Mouse (Mus musculus) stomach, embryonic 15.5 days (tissue): ENCODE measurements around the gene Coa4. TPM values are rescaled to one million over a fixed set of nuclear protein-coding genes. Genes with fewer than 3 reads are reported as not detected.

Source experiments
- ATAC-seq: fragments of 200-750 bp; cut with Nextera tagmentation; 2 replicates; pipeline ENCODE4 v1.8.0; 2017; ENCODE audit warnings: low read depth, moderate number of reproducible peaks, moderate TSS enrichment; ENCODE audit not compliant: insufficient read depth, low FRiP score
- H3K27ac ChIP-seq: fragments of 300-500 bp; sonication (generic); 2 replicates; pipeline ENCODE4 v1.5.1; 2015; ENCODE audit warnings: mild to moderate bottlenecking, inconsistent platforms
- H3K27me3 ChIP-seq: fragments of 300-500 bp; sonication (generic); replicated peaks from 2 replicates; pipeline ENCODE4 v1.6.1; 2015; ENCODE audit warnings: inconsistent platforms
- H3K36me3 ChIP-seq: fragments of 300-500 bp; sonication (generic); 2 replicates; pipeline ENCODE4 v1.6.1; 2015; ENCODE audit warnings: inconsistent platforms
- H3K4me1 ChIP-seq: fragments of 300-500 bp; sonication (generic); 2 replicates; pipeline ENCODE4 v1.6.1; 2015; ENCODE audit warnings: inconsistent platforms
- H3K4me2 ChIP-seq: fragments of 300-500 bp; sonication (generic); 2 replicates; pipeline ENCODE4 v1.6.1; 2015; ENCODE audit warnings: mild to moderate bottlenecking, inconsistent platforms
- H3K4me3 ChIP-seq: fragments of 300-500 bp; sonication (generic); replicated peaks from 2 replicates; pipeline ENCODE4 v1.5.1; 2015; ENCODE audit warnings: inconsistent platforms
- H3K9ac ChIP-seq: fragments of 300-500 bp; sonication (generic); 2 replicates; pipeline ENCODE4 v1.6.1; 2015; ENCODE audit warnings: inconsistent platforms
- H3K9me3 ChIP-seq: fragments of 300-500 bp; sonication (generic); 2 replicates; pipeline ENCODE4 v1.6.1; 2016; ENCODE audit warnings: inconsistent platforms
- WGBS: fragments of 180-500 bp; shearing (Covaris S2); methylation state at CpG from one replicate; pipeline ENCODE4 v1.1.7; 2015; 5-methylcytosine and 5-hydroxymethylcytosine counted together
- polyA plus RNA-seq: library from polyadenylated mRNA; unstranded; fragments of >200 nt; fragmentation: Nextera tagmentation; extraction: Ambion mirVana; gene quantifications from 2 replicates; pipeline ENCODE4 v1.2.1, GENCODE M21; 2015

The Coa4 gene
- polyA plus RNA-seq, 1 experiment from 2014 or later, result 32.7 TPM

- Histone ChIP-seq H3K4me2 (no peak overlapping the region), H3K4me1 (0 out of 2 replicates have a peak, but pooled peaks cover 2% of the 10 kb centered on the region), H3K9ac (no peak overlapping the region), H3K4me3 (no peak overlapping the region), H3K36me3 (no peaks in the 10 kb centered on the region), H3K9me3 (no peaks in the 10 kb centered on the region), H3K27ac (no peak overlapping the region), H3K27me3 (no peaks in the 10 kb centered on the region)
- ATAC-seq, result no peak
- 54% methylated on average over 3 of the region's 3 CpGs for WGBS
Measured at GRCm38 (mm10) chr7:100508670-100509069, 28.2 kb upstream of the Coa4 start.

- Histone ChIP-seq H3K4me3 (no peak overlapping the region), H3K27me3 (no peaks in the 10 kb centered on the region), H3K4me1 (0 out of 2 replicates have a peak, but pooled peaks cover 4% of the 10 kb centered on the region), H3K9me3 (no peaks in the 10 kb centered on the region), H3K27ac (no peak overlapping the region), H3K9ac (no peak overlapping the region), H3K4me2 (no peak overlapping the region), H3K36me3 (no peaks in the 10 kb centered on the region)
- 66% methylated on average over 8 of the region's 8 CpGs for whole genome bisulfite sequencing
- ATAC-seq, result no peak
Measured at GRCm38 (mm10) chr7:100511602-100512001, 25.3 kb upstream of the Coa4 start.

- no peak within 1 kb of the TSS for H3K27ac ChIP-seq
- H3K4me3 ChIP-seq, result no peak within 1 kb of the TSS
- 0 out of 2 replicates have a peak, but pooled peaks cover 4% of the 10 kb centered on the region for H3K4me1 ChIP-seq
- WGBS, result 50% methylated on average over 11 of the region's 11 CpGs
- H3K4me2 ChIP-seq, result no peak within 1 kb of the TSS
- H3K27me3 ChIP-seq, result no peaks in the 10 kb centered on the region
- no peaks in the 10 kb centered on the region for H3K9me3 ChIP-seq
- H3K36me3 ChIP-seq, result no peaks in the 10 kb centered on the region
- ATAC-seq, result no peak
- H3K9ac ChIP-seq, result no peak within 1 kb of the TSS
Measured at GRCm38 (mm10) chr7:100514573-100514972, 22.3 kb upstream of the Coa4 start, which contains the start of gene Dnajb13. Gene Dnajb13, minus strand, starts transcription at chr7:100514960.

GRCm38 (mm10) chr7:100520204-100520603, 16.7 kb upstream of the Coa4 start:
- no peaks in the 10 kb centered on the region for H3K4me1 ChIP-seq
- no peaks in the 10 kb centered on the region for H3K36me3 ChIP-seq
- ATAC-seq, result peak; percentile 33; the same call in 1 of the 2 replicates
- WGBS, result 55% methylated on average over 7 of the region's 7 CpGs
- H3K27ac ChIP-seq, result no peak overlapping the region
- no peaks in the 10 kb centered on the region for H3K27me3 ChIP-seq
- no peaks in the 10 kb centered on the region for H3K9me3 ChIP-seq
- H3K4me2 ChIP-seq, result no peak overlapping the region
- H3K4me3 ChIP-seq, result no peak overlapping the region
- no peak overlapping the region for H3K9ac ChIP-seq

- H3K4me1 ChIP-seq, result no peaks in the 10 kb centered on the region
- H3K9me3 ChIP-seq, result no peaks in the 10 kb centered on the region
- H3K9ac ChIP-seq, result no peak overlapping the region
- H3K4me2 ChIP-seq, result peak overlapping the region; percentile 37; the same call in 1 of the 2 replicates
- H3K27me3 ChIP-seq, result no peaks in the 10 kb centered on the region
- peak; percentile 57 for ATAC-seq
- no peak overlapping the region for H3K27ac ChIP-seq
- 22% methylated on average over 10 of the region's 10 CpGs for WGBS
- H3K36me3 ChIP-seq, result no peaks in the 10 kb centered on the region
- H3K4me3 ChIP-seq, result no peak overlapping the region
Measured at GRCm38 (mm10) chr7:100520663-100521285, 16.1 kb upstream of the Coa4 start.

GRCm38 (mm10) chr7:100522222-100522621, 14.6 kb upstream of the Coa4 start:
- H3K4me1 ChIP-seq, result no peaks in the 10 kb centered on the region
- ATAC-seq, result no peak
- H3K27me3 ChIP-seq, result no peaks in the 10 kb centered on the region
- no peak overlapping the region for H3K9ac ChIP-seq
- 71% methylated on average over 3 of the region's 3 CpGs for WGBS
- H3K36me3 ChIP-seq, result no peaks in the 10 kb centered on the region
- no peaks in the 10 kb centered on the region for H3K9me3 ChIP-seq
- H3K4me3 ChIP-seq, result no peak overlapping the region
- H3K27ac ChIP-seq, result no peak overlapping the region
- H3K4me2 ChIP-seq, result no peak overlapping the region

- no peak overlapping the region for H3K4me3 ChIP-seq
- no peak overlapping the region; the same call in 1 of the 2 replicates for H3K27ac ChIP-seq
- no peaks in the 10 kb centered on the region for H3K9me3 ChIP-seq
- H3K9ac ChIP-seq, result no peak overlapping the region
- H3K4me1 ChIP-seq, result no peaks in the 10 kb centered on the region
- H3K27me3 ChIP-seq, result no peaks in the 10 kb centered on the region
- WGBS, result 55% methylated on average over 8 of the region's 8 CpGs
- no peak overlapping the region for H3K4me2 ChIP-seq
- no peak; the same call in 1 of the 2 replicates for ATAC-seq
- no peaks in the 10 kb centered on the region for H3K36me3 ChIP-seq
Measured at GRCm38 (mm10) chr7:100524669-100525068, 12.2 kb upstream of the Coa4 start.

- no peak overlapping the region for H3K9ac ChIP-seq
- peaks cover 3% of the 10 kb centered on the region; the same call in 1 of the 2 replicates for H3K4me1 ChIP-seq
- H3K27ac ChIP-seq, result no peak overlapping the region
- no peaks in the 10 kb centered on the region for H3K9me3 ChIP-seq
- WGBS, result 88% methylated on average over 5 of the region's 5 CpGs
- H3K4me3 ChIP-seq, result no peak overlapping the region
- no peak overlapping the region for H3K4me2 ChIP-seq
- H3K36me3 ChIP-seq, result no peaks in the 10 kb centered on the region
- H3K27me3 ChIP-seq, result no peaks in the 10 kb centered on the region
- ATAC-seq, result no peak
Measured at GRCm38 (mm10) chr7:100530766-100531165, 6.1 kb upstream of the Coa4 start.

- H3K27ac ChIP-seq, result 0 out of 2 replicates have a peak overlapping the region, but pooled peaks have one; percentile 18
- H3K4me1 ChIP-seq, result peaks cover 9% of the 10 kb centered on the region; the same call in 1 of the 2 replicates
- no peak for ATAC-seq
- H3K9me3 ChIP-seq, result no peaks in the 10 kb centered on the region
- 35% methylated on average over 2 of the region's 2 CpGs for WGBS
- no peaks in the 10 kb centered on the region for H3K27me3 ChIP-seq
- H3K36me3 ChIP-seq, result no peaks in the 10 kb centered on the region
- H3K4me3 ChIP-seq, result no peak overlapping the region
- H3K4me2 ChIP-seq, result no peak overlapping the region
- no peak overlapping the region for H3K9ac ChIP-seq
Measured at GRCm38 (mm10) chr7:100533503-100533902, 3.4 kb upstream of the Coa4 start.

GRCm38 (mm10) chr7:100534216-100534615, 2.7 kb upstream of the Coa4 start:
- Histone ChIP-seq H3K27ac (no peak overlapping the region), H3K4me2 (no peak overlapping the region), H3K36me3 (peaks cover 5% of the 10 kb centered on the region), H3K4me1 (peaks cover 9% of the 10 kb centered on the region; the same call in 1 of the 2 replicates), H3K9ac (no peak overlapping the region), H3K4me3 (no peak overlapping the region), H3K9me3 (no peaks in the 10 kb centered on the region), H3K27me3 (no peaks in the 10 kb centered on the region)
- no peak for ATAC-seq
- WGBS, result 77% methylated on average over 3 of the region's 3 CpGs

GRCm38 (mm10) chr7:100535831-100536230, 1.0 kb upstream of the Coa4 start:
- no peak for ATAC-seq
- 65% methylated on average over 2 of the region's 2 CpGs for WGBS

GRCm38 (mm10) chr7:100537519-100537902, 640 bp downstream of the Coa4 start:
- 20% methylated on average over 7 of the region's 7 CpGs for WGBS
- H3K4me1 ChIP-seq, result peaks cover 9% of the 10 kb centered on the region; the same call in 1 of the 2 replicates
- H3K27ac ChIP-seq, result peak overlapping the region; percentile 93
- no peak for ATAC-seq
- peaks cover 18% of the 10 kb centered on the region for H3K36me3 ChIP-seq
- no peaks in the 10 kb centered on the region for H3K27me3 ChIP-seq
- peak overlapping the region; percentile 76; the same call in 1 of the 2 replicates for H3K9ac ChIP-seq
- H3K9me3 ChIP-seq, result no peaks in the 10 kb centered on the region
- H3K4me3 ChIP-seq, result peak overlapping the region; percentile 79
- peak overlapping the region; percentile 58 for H3K4me2 ChIP-seq

More at GRCm38 (mm10) chr7:100535831-100536230, 1.0 kb upstream of the Coa4 start:
- H3K9me3 ChIP-seq, result no peaks in the 10 kb centered on the region
- H3K9ac ChIP-seq, result no peak overlapping the region
- H3K27me3 ChIP-seq, result no peaks in the 10 kb centered on the region
- no peak overlapping the region for H3K27ac ChIP-seq
- H3K36me3 ChIP-seq, result peaks cover 18% of the 10 kb centered on the region
- H3K4me1 ChIP-seq, result peaks cover 9% of the 10 kb centered on the region; the same call in 1 of the 2 replicates
- H3K4me2 ChIP-seq, result no peak overlapping the region
- no peak overlapping the region for H3K4me3 ChIP-seq
